Mouse (Mus musculus): ENCODE measurements around the gene Pex14. TPM values are rescaled to one million over a fixed set of nuclear protein-coding genes. Genes with fewer than 3 reads are reported as not detected.

The Pex14 gene
- polyA plus RNA-seq, 1 experiment = 44.5 TPM

- DNase-seq (ENCODE audit: low read depth) = no peak
Observed at GRCm38 (mm10) chr4:149057470-149057869, 42.2 kb downstream of the Pex14 start.

GRCm38 (mm10) chr4:149056957-149057356, 42.7 kb downstream of the Pex14 start:
- DNase-seq (ENCODE audit: low read depth) = no peak

- DNase-seq (ENCODE audit: low read depth) = no peak
Observed at GRCm38 (mm10) chr4:149055847-149056246, 43.8 kb downstream of the Pex14 start.

GRCm38 (mm10) chr4:149049351-149050159, 50.1 kb downstream of the Pex14 start:
- DNase-seq (ENCODE audit: low read depth) = no peak

- no peak for DNase-seq (ENCODE audit: low read depth)
Observed at GRCm38 (mm10) chr4:149048625-149049228, 50.9 kb downstream of the Pex14 start.

- no peak for DNase-seq (ENCODE audit: low read depth)
Observed at GRCm38 (mm10) chr4:149047360-149047759, 52.3 kb downstream of the Pex14 start.

- DNase-seq (ENCODE audit: low read depth) = no peak
Observed at GRCm38 (mm10) chr4:149045885-149046284, 53.8 kb downstream of the Pex14 start.

- DNase-seq (ENCODE audit: low read depth) = no peak
Observed at GRCm38 (mm10) chr4:149040289-149040688, 59.4 kb downstream of the Pex14 start.

- no peak for DNase-seq (ENCODE audit: low read depth)
Observed at GRCm38 (mm10) chr4:149037706-149038105, 62.0 kb downstream of the Pex14 start.

GRCm38 (mm10) chr4:149036592-149036991, 63.1 kb downstream of the Pex14 start:
- no peak for DNase-seq (ENCODE audit: low read depth)

GRCm38 (mm10) chr4:149031507-149031906, 68.2 kb downstream of the Pex14 start:
- DNase-seq (ENCODE audit: low read depth) = no peak

GRCm38 (mm10) chr4:149027571-149027970, 72.1 kb downstream of the Pex14 start:
- no peak for DNase-seq (ENCODE audit: low read depth)

GRCm38 (mm10) chr4:149025242-149025641, 74.4 kb downstream of the Pex14 start:
- no peak for DNase-seq (ENCODE audit: low read depth)

GRCm38 (mm10) chr4:149021021-149021420, 78.7 kb downstream of the Pex14 start:
- DNase-seq (ENCODE audit: low read depth) = no peak

- no peak for DNase-seq (ENCODE audit: low read depth)
Observed at GRCm38 (mm10) chr4:149019456-149019855, 80.2 kb downstream of the Pex14 start.

- DNase-seq (ENCODE audit: low read depth) = no peak
Observed at GRCm38 (mm10) chr4:149006756-149007155, 92.9 kb downstream of the Pex14 start.

GRCm38 (mm10) chr4:149006107-149006506, 93.6 kb downstream of the Pex14 start:
- no peak for DNase-seq (ENCODE audit: low read depth)

GRCm38 (mm10) chr4:149002441-149003093, 97.1 kb downstream of the Pex14 start:
- no peak for DNase-seq (ENCODE audit: low read depth)

- no peak for DNase-seq (ENCODE audit: low read depth)
Observed at GRCm38 (mm10) chr4:149001515-149001914, 98.2 kb downstream of the Pex14 start.

GRCm38 (mm10) chr4:149000746-149001145, 98.9 kb downstream of the Pex14 start:
- DNase-seq (ENCODE audit: low read depth) = no peak

- DNase-seq (ENCODE audit: low read depth) = no peak
Observed at GRCm38 (mm10) chr4:148993948-148994347, 105.7 kb downstream of the Pex14 start.

GRCm38 (mm10) chr4:148990038-148990437, 109.6 kb downstream of the Pex14 start:
- DNase-seq (ENCODE audit: low read depth) = no peak

Data from gonadal fat pad, adult 2 months (tissue).